Mouse (Mus musculus) testis, postnatal 14 days (tissue): Measurements from ENCODE around the gene Zfp706.

Experiments
- DNase-seq: peaks from one replicate; pipeline ENCODE4 v3.0.0; 2021; ENCODE audit warnings: low spot score

Zfp706 gene

GRCm38 (mm10) chr15:37007233-37007958, at the start of gene Zfp706:
TSS of gene Zfp706 (minus strand) at chr15:37007773.
- peak; percentile 99 for DNase-seq

- DNase-seq: no peak
Measured at GRCm38 (mm10) chr15:37054582-37054981, 47.0 kb upstream of the Zfp706 start.

GRCm38 (mm10) chr15:37053085-37053762, 45.7 kb upstream of the Zfp706 start:
- no peak for DNase-seq

- no peak for DNase-seq
Measured at GRCm38 (mm10) chr15:37047403-37047802, 39.8 kb upstream of the Zfp706 start.

GRCm38 (mm10) chr15:37046586-37046985, 39.0 kb upstream of the Zfp706 start:
- no peak for DNase-seq

- no peak for DNase-seq
Measured at GRCm38 (mm10) chr15:37046131-37046530, 38.6 kb upstream of the Zfp706 start.

GRCm38 (mm10) chr15:37045456-37045855, 37.9 kb upstream of the Zfp706 start:
- no peak for DNase-seq

GRCm38 (mm10) chr15:37042559-37042958, 35.0 kb upstream of the Zfp706 start:
- no peak for DNase-seq

GRCm38 (mm10) chr15:37041214-37041613, 33.6 kb upstream of the Zfp706 start:
- DNase-seq: no peak

GRCm38 (mm10) chr15:37038666-37039065, 31.1 kb upstream of the Zfp706 start:
- no peak for DNase-seq

- DNase-seq: no peak
Measured at GRCm38 (mm10) chr15:37037704-37038103, 30.1 kb upstream of the Zfp706 start.

GRCm38 (mm10) chr15:37036481-37037156, 29.0 kb upstream of the Zfp706 start:
- DNase-seq: no peak

GRCm38 (mm10) chr15:37034155-37034554, 26.6 kb upstream of the Zfp706 start:
- DNase-seq: no peak

- no peak for DNase-seq
Measured at GRCm38 (mm10) chr15:37033431-37033830, 25.9 kb upstream of the Zfp706 start.

GRCm38 (mm10) chr15:37031334-37032150, 24.0 kb upstream of the Zfp706 start:
- no peak for DNase-seq

GRCm38 (mm10) chr15:37030929-37031328, 23.4 kb upstream of the Zfp706 start:
- DNase-seq: no peak

- DNase-seq: no peak
Measured at GRCm38 (mm10) chr15:37027956-37028355, 20.4 kb upstream of the Zfp706 start.

- DNase-seq: no peak
Measured at GRCm38 (mm10) chr15:37026458-37026857, 18.9 kb upstream of the Zfp706 start.

- DNase-seq: no peak
Measured at GRCm38 (mm10) chr15:37020581-37021245, 13.1 kb upstream of the Zfp706 start.

GRCm38 (mm10) chr15:37019434-37019833, 11.9 kb upstream of the Zfp706 start:
- DNase-seq: no peak

- no peak for DNase-seq
Measured at GRCm38 (mm10) chr15:37011897-37012296, 4.3 kb upstream of the Zfp706 start.

GRCm38 (mm10) chr15:37011316-37011715, 3.7 kb upstream of the Zfp706 start:
- DNase-seq: no peak
